Mouse (Mus musculus) right cerebral cortex, postnatal 25 days (tissue): ENCODE data around the gene Tcte1.
A peak's percentile ranks its signal among the peaks of the same experiment; 100 is the strongest.

Experiments
- DNase-seq: peaks from one replicate; pipeline ENCODE4 v3.0.0; 2022

Gene Tcte1

GRCm38 (mm10) chr17:45566360-45567161 is 43.3 kb downstream of the Tcte1 start:
- peak; percentile 30 for DNase-seq

DNA sequence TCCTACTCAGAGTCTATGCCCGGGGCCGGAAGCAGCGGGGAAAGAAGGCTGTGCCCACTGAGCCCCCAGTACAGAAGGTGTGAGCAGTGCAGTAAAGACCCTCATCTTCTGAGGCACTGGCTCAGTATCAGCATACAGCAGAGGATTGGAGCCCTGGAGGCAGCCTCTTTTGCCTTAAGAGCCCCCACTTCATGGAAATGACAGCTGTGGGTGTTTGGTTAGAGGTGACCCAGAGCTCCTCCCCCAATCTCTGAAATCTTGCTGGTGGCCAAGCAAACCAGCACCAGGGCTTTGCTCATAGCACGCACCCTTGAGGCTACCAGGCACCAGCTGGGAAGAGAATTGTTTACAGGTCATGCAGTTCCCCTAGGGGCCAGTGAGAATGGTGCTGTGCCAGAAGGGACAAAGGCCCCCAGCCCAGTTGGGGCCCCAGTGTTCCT is 43.9 kb downstream of the Tcte1 start:
- DNase-seq: no peak

DNA sequence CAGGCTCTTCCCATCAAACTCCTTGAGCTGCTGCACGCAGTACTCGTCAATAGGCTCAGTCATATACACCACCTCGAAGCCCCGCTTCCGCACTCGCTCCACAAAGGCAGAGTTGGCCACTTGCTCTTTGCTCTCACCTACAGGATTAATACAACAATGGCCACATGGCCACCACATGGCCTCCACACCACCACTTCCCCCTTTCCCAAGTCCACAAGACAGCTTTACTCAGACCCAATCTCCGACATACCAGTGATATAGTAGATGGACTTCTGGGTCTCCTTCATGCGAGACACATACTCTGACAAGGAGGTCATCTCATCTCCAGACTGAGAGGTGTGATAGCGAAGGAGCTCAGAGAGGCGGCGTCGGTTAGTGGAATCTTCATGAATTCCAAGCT is 45.8 kb downstream of the Tcte1 start:
- DNase-seq: no peak

DNA sequence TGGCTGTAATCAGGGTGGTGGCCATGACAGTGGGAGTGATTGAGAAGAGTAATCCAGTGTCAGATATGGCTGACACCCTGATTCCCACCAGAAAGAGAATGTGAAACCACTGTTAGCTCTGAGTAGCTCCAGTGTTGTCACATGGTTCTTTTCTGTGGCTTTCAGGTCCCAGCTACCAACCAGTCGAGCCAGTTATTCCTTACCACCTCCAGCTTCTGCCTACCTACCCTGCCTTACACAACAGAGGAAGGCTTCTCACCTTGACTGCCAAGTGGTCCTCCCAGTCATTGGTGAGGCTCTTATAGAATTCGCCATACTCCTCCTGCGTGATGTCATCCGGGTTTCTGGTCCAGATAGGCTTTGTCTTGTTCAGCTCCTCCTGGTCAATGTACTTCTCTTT is 46.8 kb downstream of the Tcte1 start:
- no peak for DNase-seq

DNA sequence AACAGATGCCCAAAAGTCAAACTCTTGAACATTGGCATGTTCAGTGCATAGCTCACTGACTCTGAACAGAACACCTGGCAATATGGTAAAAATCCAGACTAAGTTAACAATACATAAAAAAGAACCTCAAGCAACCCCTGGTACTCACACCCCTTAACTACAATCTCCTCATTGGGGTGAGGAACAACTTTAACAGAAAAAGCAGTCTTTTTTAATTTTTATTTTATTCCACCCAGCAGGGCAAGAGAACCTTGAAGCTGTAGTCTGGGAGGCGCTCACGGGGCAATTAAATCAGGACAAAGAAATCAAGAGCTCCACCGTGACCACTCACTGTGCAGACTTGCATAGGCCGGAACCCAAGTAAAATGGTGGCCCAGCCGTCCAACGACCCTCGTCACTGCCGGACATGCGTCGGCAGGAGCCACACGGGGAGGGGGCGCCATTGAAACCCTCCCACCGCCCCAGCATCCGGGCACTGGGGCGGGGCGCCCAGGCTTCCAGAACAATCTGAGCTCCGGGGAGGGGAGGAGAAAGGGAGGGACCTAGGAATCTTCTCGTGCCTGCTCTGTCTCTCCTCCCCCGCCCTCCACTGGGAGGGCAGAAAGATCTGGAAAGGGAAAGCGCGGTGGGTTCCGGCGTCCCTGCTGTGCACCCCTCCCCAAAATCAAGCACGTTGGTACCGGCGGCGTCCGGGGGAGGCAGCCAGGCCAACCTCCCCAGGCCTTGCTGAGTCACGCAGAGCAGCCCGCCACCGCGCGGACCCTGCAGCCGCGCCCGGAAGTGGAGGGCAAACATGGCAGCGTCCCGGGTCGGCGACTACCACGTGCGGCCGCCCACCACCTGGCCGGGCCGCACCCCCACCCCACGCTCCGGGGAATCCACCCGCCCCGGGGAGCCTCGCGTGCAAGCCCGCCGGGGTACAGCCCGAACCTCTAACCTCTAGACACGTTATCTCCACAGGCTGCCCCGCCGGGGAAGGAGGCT is 49.2 kb downstream of the Tcte1 start:
- DNase-seq: peak; percentile 77

DNA sequence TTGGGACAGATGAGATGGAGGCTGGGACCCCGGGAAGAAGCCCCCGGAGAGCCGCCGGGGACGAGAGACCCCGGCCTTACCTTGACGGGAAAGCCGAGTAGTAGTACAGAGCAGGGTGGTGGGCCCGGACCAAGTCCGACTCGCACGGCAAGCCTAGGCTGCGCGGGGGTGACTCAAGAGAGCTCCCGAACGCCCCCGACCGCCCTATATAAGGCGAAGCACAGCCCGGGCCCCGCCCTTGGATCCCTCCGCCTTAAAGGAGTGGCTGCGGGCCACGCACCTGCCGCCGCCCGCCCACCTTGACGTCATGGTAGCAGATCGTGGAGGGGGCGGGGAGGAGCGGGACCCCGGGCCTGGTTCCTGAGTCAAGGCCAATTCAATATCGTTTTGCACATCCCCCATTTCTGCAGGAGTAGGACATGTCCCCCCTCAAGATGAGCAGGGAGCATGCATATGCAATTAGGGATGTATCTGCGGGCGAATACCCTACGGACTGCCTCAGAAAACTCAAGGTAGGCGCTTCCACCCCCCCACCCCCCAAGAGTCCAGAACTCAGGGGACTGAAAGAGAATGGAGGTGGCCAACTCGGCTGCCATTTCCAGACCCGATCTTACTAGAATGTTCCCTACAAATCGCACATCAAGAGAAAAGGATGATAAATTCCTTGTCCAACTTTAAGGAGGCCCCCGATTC is 50.0 kb downstream of the Tcte1 start, which contains the start of gene Hsp90ab1:
Gene Hsp90ab1 (minus strand): TSS at position 185 of the 693 bp plus-strand sequence.
- peak; percentile 99 for DNase-seq

DNA sequence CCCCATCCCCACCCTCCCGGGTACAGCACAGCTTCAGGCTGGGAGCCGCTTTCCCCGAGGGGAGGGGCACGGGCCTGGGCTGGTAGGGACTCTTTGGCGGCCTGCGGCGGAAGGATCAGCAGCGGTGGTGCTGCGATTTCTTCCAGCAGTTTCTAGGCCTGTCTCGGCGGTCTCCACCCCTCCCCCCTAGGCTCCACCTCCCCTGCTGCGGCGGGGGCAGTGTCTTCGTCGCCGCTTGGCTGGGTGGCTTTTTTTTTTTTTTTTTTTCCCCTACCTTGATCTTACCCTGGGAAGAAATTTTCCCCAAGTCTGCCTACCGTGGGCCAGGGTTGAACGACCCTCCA is 50.5 kb downstream of the Tcte1 start:
- peak; percentile 95 for DNase-seq

DNA sequence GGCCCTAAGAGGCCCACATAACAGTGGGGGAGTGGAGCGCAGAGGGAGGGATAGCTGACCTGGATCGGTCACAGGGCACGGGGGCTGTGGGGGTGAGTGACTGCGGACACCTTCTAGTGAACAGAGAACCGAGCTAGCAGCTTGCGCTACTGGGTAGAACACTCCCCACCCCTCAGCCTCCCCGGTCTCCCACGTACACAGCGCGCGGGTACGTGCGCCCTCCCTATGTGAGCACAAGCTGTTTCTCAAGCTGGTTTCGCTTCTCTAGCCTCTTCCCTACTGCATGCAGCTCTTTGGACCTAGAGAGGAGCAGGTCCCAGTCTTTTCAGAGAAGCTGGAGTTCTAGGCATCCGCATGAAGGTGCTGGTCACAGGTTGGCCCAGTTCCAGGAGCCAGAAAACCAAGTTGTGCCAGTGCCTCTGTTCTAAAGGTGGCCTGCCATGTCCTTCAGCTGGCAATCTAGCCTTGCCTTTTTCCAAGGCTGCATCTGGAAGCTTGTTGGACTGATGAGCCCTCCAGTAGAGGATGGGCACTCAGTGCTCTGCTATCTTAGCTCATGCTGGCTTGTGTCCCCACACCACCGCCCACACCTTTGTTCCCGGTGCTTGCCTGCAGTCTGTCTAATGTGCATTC is 51.0 kb downstream of the Tcte1 start:
- peak; percentile 87 for DNase-seq

- no peak for DNase-seq
Observed at GRCm38 (mm10) chr17:45575123-45575897, 52.1 kb downstream of the Tcte1 start.

GRCm38 (mm10) chr17:45578242-45578641 is 55.0 kb downstream of the Tcte1 start:
- DNase-seq: no peak

DNA sequence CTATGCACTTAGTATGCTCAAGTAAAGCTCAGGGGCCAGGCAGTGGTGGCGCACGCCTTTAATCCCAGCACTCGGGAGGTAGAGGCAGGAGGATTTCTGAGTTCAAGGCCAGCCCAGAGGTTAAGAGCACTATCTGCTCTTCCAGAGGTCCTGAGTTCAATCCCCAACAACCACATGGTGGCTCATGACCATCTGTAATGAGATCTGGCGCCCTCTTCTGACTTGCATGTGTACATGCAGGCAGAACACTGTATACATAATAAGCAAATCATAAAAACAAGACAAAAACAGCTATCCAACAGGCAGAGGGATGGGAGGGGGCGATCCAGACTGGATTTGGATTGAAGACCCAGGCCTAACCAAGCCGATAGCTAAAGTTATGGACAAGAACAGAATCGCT is 55.6 kb downstream of the Tcte1 start:
- no peak for DNase-seq

- DNase-seq: no peak
Observed at GRCm38 (mm10) chr17:45579554-45579953, 56.3 kb downstream of the Tcte1 start.

GRCm38 (mm10) chr17:45580958-45581477 is 57.8 kb downstream of the Tcte1 start:
- DNase-seq: no peak

DNA sequence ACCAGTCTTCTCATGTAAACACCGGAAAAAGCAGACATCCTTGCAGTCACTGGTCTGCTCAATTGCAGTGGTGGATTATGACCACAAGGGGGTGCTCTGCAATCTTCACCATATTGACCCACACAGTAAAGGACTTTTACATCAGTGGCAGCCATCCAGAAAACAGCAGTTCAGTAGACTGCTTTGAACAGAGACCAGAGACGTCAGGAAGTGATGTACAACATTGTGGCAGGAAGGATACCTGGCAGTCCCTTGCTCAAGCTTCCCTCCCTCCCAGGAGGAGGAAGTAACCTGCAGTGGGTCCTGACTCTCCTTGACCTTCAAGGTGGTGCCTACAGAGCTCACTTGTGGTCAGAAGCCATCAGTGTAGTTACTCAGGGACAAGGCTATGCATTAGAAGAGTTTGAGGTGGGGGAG is 58.3 kb downstream of the Tcte1 start:
- peak; percentile 51 for DNase-seq

DNA sequence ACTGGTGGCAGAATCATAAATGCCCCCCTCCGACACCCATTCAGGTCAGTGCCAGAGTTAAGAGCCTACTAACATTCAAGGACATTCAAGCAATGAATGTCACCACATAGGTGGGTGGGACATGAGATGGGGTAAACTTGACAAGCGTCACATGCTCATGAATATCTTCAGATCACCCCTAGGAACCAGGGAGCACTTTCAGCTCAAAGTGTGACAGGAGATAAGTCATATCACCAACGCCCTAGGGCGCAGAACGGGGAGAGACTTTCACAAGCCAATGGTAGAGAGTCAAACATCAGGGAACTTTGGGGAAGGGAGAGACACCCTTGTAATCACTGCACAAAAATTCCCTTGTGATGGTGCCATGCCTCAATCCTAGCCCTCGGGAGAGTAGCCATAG is 59.0 kb downstream of the Tcte1 start:
- DNase-seq: no peak

- no peak for DNase-seq
Observed at GRCm38 (mm10) chr17:45582715-45583355, 59.6 kb downstream of the Tcte1 start.

DNA sequence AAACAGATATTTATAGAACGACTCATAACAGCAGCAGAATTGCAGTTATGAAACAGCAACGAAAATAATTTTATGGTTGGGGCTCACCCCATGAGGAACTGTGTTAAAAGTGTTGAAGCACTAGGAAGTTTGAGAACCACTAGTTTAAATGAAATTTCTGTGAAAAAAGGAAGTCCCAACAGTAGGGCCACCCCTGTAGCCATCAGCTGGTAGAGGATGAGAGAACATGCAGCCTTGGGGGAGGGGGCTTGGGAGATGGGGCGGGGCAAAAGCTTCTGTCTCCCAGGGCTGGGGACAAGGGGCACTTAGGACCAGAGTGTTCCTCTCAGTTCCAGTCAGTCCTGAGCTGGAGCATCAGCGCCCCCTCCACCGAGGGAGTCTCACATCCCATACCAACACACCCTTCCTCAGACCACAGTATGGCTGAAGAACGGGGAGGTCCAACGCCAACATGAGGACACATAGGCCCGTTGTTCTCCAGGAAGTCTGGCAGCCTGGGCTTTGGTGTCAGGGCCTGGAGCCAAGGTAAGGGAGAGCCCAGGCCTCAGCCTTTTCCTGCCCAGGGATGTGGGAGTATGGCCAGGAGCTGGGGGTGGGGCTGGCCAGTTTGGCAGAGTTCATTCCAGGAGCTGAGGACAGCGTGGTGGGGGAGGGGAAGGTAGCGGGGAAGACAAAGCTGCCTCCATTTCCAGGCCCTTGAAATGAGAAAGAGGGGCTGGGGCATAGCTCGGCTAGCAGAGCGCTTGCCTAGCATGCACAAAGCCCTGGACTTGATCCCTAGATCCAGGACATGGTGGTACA is 61.1 kb downstream of the Tcte1 start:
- peak; percentile 38 for DNase-seq

GRCm38 (mm10) chr17:45584939-45585678 is 61.9 kb downstream of the Tcte1 start:
- DNase-seq: peak; percentile 52

DNA sequence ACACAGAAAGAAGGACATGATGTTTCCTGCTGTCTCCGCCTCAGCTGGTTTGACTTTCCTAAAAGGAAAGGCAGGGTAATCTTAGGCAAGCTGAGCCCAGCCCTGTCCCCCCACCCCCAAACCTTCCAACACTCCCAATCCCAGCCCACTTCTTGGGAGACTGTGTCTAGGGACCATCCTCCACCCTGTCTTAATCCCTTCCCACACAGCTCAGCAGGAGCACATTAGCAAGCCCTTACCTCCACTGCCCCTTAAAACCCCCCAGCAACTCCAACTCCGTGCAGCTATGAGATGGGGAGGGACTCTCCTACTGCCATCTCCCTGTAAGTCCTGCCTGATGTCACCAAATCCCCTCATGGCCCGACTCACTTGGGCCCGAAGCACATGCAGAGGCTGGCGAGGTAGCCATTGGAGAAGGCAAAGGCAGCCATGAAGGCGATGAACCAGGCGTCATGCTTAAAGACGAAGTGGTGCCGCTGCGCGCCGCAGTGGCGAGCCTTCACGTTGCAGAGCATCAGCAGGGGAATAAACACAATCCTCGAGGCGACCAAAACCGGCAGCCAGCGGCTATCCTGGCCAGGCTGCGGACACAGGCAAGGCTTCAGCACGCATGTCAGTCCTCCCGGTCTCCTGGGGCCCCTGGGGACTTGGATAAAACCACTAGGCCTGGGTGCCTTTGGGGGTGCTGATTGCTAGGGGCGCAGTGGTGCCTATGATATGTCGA is 62.7 kb downstream of the Tcte1 start:
- no peak for DNase-seq
